Mouse (Mus musculus): ENCODE results near the gene Kazn.

Gene Kazn

DNA sequence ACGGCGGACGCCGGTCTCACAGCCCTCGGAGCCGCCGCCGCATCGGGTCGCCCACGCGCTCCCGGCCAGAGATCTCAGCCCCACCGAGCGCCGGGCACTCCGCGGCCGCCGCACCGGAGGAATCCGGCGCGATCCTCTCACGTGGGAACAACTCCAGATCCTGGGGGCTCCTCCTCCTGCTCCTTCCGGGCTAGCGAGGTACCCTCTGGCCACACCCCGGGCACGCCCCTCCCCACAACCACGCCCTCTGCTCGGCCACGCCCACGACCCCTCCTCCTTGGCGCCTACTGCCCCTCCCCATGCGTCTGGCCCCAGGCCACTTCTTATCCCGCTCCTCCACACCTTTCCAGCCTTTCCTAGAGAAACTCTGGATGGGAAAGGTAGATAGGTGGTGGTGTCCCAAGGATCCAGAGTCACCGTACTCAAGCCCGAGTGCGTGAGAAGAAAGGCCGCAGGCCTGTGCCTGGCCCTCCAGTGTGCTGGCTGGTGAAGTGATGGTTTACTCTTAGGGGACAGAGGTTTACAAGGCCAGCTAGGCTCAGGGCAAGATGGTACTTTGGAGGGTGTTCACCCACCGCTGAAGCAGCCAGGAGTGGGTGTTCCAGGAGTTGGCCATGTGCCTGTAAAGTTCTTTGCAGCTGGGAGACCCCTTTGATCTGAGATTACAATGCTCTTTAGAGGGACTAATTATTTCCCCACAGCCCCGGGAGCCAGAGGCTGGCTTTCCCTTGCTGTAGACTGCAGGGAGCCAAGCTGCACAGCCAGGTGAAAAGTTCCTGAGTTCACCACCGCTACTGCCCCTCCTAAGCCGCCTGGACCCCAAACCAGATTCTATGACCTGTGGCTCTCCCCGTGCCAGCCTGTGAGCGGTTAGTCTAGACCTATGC, at the start of gene Kazn:
Gene Kazn, minus strand, starts transcription at position 162 of the 887 bp plus-strand sequence.
- DNase-seq (ENCODE audit: low spot score): no peak

DNA sequence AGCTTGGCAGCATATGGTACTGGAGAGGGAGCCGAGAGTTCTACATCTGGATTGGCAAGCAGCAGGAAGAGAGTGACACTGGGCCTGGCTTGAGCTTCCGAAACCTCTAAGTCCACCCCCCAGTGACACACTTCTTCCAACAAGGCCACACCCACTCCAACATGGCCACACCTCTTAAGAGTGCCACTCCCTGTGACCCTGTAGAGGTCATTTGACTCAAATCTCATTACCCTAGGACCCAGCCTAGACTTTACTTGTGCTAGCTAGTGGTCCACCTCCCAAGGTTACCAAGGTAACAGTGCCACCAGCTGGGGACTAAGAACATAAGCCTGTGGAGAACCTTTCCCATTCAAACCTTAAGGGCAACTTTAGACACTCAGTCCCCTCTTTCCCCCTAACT, 46.3 kb upstream of the Kazn start:
- DNase-seq (ENCODE audit: low spot score): no peak

DNA sequence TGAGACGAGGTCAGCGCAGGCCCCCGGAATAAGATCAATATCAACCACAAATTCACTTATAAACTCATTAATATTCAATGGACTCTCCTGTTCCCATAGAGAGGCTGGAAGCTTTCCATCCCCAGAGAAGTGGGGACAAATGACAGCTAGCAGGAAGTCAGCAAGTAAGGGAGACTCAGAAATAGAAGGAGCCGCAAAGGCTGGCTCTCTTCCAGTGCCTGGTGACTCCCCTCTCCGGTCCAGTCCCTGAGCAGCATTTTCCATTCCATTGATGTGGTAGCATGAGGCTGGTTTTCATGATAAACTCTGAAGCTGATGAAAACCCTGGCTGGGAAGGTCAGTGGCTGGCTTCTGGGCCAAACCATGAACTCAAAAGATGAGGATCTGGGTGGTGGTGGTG, 44.7 kb upstream of the Kazn start:
- no peak for DNase-seq (ENCODE audit: low spot score)

DNA sequence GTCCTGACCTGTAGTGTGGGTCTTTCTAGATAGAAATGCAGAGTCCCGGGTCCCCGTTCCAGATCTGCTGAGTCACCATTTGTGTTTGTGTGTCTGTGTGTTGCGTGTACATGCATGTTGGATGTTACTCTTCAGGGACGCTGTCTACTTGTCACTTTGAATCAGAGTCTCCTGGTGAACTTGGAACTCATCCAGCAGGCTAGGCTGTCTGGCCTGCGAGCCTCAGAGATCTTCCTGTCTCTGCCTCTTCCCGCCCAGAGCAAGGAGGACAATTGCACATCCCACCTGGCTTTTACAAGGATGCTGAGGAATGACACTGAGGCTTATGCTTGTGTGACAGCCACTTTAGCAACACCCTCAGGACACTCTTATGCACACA, 39.0 kb upstream of the Kazn start:
- no peak for DNase-seq (ENCODE audit: low spot score)

DNA sequence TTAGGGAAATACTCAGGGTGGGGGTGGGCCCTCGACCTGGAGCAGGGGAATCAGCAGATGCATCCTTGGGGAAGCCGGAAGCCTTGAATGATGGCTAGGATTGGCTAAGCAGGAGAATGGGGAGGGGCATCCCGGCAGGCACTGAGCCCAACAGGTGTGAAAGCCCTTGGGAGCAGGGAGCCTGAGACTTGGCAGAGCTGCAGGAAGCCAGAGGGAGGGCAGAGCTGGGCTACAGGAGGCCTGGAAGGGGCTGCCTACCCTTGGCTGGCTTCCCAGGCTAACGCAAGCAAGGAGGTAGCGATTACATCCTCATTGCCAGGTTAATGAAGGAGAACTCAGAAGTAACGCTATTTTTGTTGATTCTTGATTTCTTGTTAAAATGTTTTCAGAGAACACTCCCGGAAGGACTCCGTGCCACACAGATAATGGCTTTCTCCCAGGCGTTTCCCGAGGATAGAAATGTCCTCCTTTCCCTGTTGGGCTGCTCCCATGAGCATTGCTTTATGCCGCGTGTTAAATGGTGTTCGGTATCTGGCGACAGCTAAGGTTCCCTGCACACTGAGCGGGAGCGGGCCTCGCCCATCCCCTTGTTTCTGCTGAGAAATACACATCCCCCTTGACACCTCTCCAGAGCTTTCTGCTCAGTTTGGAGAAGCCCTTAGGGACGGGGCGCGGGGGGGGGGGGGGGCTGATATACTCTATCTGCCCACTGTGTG, 38.4 kb upstream of the Kazn start:
- DNase-seq (ENCODE audit: low spot score): no peak

DNA sequence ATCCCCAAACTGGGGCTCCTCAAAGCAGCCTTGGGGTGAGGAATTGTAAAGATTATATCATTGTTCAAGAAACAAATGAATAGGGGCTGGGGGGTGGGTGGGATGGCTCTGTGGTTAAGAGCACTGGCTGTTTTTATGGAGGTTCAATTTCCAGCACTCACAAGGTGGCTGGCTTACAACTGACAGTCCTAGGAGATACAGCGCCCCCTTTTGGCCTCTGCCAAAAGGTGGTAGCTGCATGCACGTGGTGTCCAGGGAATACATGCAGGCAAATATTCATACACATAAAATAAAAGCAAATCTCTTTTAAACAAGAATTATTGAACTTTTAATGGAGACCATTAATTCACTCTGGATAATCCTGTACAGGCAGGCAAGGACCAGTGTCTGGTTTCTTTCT, 36.0 kb upstream of the Kazn start:
- no peak for DNase-seq (ENCODE audit: low spot score)

DNA sequence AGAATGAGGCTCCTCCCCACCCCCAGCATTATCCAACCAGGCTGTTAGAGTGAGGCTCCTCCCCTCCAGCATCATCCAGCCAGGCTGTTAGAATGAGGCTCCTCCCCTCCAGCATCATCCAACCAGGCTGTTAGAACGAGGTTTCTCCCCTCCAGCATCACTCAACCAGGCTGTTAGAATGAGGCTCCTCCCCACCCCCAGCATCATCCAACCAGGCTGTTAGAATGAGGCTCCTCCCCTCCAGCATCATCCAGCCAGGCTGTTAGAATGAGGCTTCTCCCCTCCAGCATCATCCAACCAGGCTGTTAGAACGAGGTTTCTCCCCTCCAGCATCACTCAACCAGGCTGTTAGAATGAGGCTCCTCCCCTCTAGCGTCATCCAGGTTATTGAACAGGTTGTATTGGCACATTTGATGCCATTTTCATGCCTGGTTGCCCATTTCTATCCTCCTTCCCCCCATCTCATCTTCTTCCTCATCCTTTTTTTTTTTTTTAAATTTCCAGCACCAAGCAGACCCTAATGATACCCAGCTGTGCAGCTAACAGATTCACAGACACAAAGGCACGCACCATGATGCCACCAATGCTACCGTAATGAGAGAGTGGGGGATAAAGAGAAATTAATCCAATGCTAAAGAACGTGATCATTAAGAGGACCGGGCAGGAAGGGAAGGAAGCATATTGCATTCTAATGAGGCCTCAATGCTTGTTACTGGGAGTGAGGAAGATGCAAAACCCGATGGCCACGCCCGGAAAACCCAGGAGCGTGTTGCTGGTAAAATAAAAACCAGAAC, 35.4 kb upstream of the Kazn start:
- no peak for DNase-seq (ENCODE audit: low spot score)

DNA sequence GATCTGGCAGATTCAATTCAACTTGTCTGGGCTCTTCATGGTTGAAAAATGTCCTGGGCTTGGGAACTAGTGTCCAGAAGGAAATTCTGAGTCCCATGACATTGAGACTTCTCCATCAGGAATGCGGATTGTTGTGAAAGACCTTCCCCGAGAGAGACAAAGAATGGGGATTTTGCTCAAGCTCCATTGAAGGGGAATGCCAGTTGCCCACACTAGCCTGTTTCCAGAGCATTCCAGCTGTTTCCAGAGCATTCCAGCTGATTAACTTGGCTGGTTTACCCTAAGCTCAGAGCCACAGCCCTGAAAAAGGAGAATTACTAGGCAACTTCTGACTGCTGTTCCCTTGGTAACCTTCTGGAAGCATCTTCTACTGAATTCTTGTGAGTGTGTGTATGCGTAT, 32.3 kb upstream of the Kazn start:
- DNase-seq (ENCODE audit: low spot score): no peak

DNA sequence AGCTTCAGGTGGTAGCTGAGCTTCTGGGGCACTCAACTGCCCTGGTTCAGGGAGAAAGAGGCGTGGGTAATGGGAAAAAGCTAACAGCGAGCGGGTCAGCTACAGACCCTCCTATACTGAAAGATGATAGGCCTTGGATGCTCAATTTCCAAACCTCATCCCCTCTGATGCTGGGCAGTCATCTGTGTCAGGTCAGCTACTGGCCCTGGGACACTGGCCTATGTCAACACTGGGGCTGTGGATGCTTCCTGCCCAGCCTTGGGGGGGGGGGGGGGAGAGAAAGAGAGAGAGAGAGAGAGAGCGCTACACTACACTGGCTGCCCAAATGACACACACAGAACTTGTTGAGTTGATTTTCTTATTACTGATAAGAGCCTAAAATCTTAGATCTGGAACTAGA, 28.6 kb upstream of the Kazn start:
- DNase-seq (ENCODE audit: low spot score): no peak

DNA sequence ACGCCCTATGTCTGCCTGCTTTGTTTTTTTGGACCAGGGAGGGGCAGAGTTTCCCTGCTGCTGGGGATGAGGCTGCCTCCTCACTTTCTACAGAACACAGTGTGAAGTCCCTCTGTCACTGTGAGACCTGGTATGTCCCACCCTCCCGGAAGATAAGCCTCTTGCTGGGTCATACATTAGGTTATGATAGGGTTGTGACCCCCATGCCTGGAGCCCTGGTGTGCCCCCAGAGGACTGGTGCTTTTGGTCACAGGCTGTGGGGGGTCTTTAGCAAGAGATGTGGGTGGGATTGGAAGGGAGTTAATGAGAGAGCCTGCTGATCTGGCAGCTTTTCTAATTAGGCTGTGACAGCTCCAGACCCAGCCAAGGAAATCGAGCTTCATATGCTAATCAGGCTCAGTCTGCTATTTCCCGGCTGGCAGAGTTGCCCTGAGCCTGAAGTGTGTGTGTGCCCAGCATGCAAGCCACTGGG, 28.2 kb upstream of the Kazn start:
- no peak for DNase-seq (ENCODE audit: low spot score)

DNA sequence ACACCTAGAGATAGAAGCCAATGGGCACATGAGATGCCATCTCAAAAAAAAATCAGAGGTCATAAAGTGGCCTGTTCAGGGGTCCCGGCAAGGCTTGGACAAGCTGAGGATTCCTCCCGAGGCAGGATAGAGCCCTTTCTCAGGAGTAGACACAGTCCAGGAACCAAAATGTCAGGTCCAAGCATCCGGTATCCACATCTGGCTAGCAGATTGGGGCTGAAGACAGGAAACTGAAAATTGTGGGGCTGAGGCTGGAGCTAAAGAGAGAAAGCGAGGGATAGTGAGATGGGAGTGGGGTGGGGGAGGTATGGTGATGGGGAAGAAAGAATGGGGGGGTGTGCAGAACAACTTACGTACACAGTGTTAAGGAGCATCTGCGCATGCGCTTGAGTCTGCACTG, 25.1 kb upstream of the Kazn start:
- no peak for DNase-seq (ENCODE audit: low spot score)

DNA sequence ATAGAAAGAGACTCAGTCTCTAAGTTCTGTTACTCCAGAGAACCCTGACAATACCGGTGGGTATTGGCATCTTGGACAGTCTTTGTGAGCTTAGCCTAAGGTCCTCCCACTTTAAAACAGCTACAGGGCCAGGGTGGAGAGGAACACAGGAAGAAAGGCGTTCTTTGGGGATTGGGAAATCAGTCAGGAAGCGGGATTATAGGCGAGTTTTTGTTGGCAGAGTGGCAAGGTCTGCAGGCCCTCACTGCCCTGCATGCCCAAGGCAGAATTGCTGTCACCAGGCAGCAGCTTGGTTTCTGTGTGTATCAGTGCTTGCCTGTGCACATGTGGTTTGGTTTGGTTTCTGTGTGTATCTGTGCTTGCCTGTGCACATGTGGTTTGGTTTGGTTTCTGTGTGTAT, 22.5 kb upstream of the Kazn start:
- DNase-seq (ENCODE audit: low spot score): no peak

DNA sequence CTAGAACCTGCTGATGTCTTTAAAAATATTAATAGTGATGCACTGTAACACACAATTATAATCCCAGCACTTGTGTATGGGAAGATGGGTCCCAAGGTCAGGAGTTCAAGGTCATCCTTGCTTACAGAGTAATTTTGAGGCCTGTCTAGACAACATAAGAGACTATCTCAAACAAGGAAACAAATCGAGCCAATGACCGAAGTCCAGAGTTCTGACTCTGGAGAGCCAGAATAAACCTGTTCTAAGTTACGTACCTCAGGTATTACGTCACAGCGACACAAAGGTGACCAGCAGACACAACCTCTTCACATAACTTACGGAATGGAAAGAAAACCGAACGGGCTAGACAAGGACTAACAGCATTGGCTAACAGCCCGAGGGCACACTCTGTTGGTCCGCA, 19.5 kb upstream of the Kazn start:
- no peak for DNase-seq (ENCODE audit: low spot score)

DNA sequence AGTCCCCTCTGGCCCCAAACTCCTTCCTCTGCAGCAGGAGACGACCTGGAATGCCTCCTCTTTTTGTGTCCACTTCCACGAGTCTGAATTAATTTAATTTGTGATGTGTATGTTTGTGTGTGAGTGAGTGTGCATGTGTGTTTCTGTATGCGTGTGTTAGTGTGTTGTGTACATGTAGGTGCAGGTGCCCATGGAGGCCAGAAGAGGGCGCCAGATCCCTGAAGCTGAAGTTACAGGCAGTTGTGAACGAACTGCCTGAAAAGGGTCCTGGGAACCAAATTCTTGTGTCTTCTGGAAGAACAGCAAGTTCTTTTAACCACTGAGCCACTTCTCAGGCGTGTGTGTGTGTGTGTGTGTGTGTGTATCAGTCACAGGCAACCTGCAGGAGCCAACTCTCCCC, 14.9 kb upstream of the Kazn start:
- DNase-seq (ENCODE audit: low spot score): no peak

DNA sequence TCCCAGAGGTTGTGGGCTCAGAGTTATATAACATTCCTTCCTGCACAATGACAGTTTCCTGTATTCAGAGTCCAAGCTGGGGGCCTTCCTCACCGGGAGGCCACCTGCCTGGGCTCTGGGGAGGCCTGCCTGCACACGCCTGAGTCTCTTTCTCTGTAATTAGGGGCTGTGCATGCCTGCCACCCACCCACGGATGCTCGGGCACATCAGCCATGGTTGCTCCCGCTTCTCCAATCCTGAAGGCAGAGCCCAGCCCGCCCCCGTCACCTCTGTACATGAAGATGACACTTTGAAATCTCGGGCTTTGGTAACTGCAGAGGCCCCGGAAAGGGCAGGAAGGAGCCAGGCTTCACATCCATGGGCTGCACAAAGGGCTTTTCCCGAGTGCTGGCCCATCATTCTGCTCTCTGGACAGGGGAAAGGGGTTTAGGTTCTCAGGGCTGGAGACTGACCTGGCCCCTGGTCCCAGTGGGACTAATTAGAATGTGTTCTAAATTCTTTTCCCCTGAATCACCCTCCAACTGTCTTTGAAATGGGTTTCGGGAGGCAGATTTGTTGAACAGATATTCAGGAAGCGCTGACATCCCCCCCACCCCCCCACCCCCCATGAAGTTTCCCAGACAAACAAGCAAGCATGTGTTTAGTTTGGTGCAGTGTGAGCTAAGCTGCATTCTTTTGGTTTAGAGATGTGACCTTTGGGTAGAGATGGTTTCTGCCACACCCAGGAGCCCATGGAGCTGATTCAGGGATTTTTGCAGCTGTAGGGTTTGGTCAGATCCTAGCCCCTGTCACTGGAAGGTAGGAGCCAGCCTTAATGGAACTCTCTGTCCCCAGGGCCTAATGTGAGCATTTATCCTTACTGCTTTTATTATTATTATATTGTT, 12.5 kb upstream of the Kazn start:
- no peak for DNase-seq (ENCODE audit: low spot score)

DNA sequence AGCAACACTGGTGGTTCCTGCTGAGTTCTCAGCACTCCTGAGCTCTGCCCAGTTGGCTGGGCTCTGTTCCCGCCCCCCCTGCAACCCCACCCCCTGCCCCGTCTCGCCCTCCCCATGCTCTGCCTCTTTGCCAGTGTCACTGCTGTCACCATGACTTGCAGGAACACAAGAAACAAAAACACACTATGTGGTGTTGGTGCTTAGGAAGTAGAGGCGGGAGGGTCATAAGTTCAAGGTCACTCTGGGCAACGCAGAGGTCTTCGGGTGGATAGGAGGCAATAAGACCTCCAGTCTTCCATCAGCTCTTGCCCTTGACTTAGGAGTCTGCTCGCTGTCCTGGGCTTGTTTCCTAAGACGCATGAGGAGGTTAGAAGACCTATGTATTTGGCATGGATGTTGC, 10.9 kb upstream of the Kazn start:
- DNase-seq (ENCODE audit: low spot score): no peak

DNA sequence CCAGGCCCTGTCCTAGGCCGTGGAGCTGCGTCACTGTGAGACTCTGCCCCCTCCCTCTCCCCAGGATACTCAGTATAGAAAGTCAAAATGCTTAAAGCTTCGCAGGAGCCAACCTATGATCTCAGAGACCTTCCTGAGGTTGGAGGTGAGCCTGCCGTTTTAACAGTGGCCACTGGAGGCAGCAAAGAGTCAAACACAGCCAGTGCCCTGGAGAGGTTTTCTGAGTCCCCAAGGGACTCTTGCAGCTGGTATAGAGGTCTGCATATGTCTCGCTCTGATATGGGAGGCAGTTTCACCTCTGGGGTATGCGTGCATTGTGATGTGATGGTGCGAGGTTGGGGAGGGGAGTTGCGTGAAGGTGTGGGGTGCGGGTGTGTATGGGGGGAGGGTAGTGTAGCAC, 10.2 kb upstream of the Kazn start:
- DNase-seq (ENCODE audit: low spot score): no peak

DNA sequence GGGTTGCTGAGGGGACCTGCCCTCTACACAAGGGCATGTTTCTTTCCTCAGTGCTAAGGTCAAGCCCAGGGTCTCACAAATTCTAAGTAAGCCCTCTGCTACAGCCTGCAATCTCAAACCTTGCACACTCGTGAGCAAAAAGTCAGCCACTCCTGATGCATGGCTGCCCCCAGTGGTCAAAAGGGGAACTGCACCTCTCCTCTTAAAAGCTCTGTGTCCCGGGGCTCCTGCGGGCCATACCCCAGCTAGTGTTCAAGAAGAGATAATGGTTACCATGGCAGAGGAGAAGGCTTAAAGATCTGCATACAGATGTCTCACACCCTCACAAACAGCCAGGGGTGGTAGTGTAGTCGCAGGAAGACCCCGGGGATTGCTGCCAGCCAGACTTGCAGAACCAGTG, 9.2 kb upstream of the Kazn start:
- peak; percentile 3 for DNase-seq (ENCODE audit: low spot score)

DNA sequence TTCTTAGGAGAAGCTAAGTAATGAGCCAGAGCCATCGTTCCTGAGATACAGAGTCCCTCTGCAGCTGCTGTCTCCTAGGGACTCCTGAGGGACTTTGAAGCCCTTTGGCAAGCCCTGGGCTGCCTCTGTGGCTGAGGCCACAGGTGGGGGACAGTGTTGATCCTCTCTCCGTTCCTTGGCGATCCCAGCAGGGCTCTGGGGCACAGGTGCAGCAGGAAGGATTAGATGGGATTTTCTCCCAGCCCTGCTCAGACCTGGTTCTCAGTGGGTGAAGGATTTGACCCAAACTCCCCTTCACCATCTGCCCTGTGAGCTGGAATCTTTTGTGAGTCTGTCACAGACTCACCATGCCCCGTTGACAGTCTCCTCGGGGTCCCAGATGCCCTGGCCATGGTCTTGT, 7.5 kb upstream of the Kazn start:
- no peak for DNase-seq (ENCODE audit: low spot score)

DNA sequence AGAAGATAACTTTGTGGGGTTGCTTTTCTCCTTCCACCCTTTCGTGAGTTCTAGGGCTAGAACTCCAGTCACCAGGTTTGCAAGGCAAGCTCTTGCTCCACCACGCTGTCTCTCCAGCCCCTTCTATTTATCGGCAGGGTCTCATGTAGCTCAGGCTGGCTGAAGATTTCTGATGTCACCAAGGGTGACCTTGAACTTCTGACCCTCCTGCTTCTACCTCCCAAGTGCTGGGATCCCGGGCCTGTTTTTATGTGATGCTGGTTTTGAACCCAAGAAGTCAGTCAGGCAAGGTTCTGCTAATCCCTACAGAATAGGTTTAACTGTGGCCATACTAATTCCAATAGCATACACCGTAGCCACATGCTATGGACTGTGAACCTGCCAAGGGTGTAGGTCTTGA, 5.4 kb upstream of the Kazn start:
- DNase-seq (ENCODE audit: low spot score): no peak

DNA sequence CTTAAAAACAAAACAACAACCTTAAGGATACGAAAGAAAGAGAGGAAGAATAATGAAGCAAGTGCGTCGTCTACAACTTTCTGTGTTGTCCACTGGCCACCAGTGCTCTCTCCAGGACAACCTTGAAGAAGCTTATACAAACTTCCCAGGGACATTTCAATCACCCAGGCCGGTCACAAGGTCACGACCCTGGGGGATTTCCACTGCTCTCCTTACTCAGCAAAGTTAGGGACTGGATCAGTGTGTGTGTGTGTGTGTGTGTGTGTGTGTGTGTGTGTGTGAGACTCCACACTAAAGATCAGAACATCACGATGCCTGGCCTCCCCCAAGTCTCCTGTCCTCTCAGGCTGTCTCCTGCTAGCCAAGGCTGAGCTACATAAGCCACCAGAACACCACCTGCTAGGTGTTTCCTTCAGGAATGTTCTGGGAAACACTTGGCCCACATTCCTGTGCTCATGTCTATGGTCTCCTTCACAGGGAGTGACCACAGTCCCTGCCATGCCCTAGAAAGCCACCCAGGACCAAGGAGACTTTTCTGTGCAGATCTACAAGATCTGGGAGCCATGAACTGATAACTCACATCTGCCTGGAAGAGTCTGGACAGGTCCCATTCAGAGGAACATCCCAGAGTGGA, 3.7 kb upstream of the Kazn start:
- no peak for DNase-seq (ENCODE audit: low spot score)
